Mouse (Mus musculus): ENCODE measurements around the gene AC134908.4.

The AC134908.4 gene

DNA sequence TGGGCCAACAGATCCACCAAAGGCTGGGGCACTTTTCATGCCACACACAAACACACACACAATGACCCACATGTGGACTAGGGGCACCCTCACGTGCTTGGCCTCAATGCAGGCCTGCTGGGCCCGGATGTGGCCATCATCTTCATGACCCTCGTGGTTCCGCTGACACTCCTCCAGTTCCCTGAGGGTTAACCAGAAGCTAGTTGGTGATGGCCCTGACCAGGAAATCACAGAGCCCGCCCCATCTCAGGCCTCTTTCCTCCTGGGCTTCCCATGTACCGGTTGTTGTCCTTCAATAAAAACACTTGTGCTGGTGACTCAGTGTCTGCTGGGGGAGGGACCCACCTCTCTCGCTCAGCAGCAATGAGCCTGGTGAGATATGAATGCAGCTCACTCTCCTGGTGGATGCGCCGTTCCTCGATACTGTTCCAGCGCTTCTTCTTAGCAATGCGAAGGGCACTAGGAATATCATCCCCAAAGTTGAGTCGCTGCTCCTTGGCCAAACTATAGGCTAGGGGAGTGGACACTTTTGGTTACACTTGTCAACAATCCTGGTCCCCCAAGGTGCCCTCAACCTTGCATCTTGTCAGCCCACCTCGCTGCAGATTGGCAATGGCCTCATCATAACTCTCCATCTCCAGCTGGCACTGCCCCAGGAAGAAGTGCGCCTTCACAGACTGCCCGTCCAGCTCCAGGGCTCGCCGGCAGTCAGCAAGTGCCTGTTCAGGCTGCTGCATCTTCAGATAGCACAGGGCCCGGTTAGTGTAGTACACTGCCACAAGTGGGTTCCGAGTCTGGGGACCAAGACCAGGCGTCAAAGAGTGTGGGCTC lies 36.2 kb upstream of the AC134908.4 start:
- DNase-seq (ENCODE audit: low spot score in 2 of 2): peak in 1 of 2 experiments; percentile 43

DNA sequence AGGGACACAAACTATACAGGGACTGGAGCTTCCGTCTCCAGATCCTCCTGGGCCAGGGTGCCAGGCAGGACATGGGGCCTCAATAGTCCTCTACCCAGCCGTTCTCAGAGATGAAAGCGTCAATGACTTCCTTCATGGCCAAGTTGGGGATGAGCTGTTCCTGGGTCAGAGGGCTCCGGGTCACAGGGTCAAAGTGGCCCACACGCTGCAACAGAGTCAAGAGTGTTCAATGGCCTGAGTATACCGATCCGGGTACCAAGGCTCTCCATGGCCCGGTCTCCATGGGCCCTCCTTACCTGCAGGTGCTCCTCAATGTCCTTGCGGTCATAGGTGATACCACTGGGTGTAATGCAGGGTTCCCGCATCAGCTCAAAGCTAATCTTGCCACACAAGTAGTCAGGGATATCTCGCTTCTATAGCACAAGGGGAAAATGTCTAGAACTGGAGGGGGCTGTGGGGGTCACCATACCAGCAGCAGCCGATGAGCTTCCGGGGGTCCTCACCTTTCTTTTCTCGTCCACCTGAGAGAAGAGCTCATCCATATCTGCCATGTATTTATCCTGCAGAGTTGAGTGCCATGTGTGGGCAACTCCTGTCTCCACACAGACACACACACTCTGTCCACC lies 35.5 kb upstream of the AC134908.4 start:
- DNase-seq (ENCODE audit: low spot score in 2 of 2): no peak

GRCm38 (mm10) chr17:25830200-25830753 lies 34.8 kb upstream of the AC134908.4 start:
- DNase-seq (ENCODE audit: low spot score in 2 of 2): no peak

- DNase-seq (ENCODE audit: low spot score in 2 of 2): no peak
These were observed 34.1 kb upstream of the AC134908.4 start for GRCm38 (mm10) chr17:25829558-25830017.

GRCm38 (mm10) chr17:25828712-25829557 lies 33.5 kb upstream of the AC134908.4 start, which contains the start of gene Jmjd8:
Jmjd8 (plus strand) TSS chr17:25828867.
- peak; percentile 68 to 77 for DNase-seq (ENCODE audit: low spot score in 2 of 2)

- no peak for DNase-seq (ENCODE audit: low spot score in 2 of 2)
These were observed 32.8 kb upstream of the AC134908.4 start for GRCm38 (mm10) chr17:25828223-25828594.

- no peak for DNase-seq (ENCODE audit: low spot score in 2 of 2)
These were observed 32.2 kb upstream of the AC134908.4 start for GRCm38 (mm10) chr17:25827546-25828222.

DNA sequence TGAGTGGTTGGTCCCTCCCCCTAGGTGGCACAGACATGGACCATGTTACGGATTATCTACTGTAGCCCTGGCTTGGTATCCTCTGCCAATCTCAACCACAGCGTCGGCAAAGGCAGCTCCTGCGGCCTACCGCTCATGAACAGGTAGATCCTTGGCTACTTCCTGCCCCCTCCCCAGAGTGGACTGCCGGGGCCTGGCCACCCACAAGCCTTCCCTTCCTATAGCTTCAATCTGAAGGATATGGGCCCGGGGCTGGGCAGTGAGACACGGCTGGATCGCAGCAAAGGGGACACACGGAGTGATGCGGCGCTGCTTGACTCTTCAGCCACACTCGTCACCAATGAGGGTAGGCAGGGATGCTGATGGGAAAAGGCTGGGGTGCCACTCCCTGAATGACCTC lies 31.6 kb upstream of the AC134908.4 start:
- no peak for DNase-seq (ENCODE audit: low spot score in 2 of 2)

- no peak for DNase-seq (ENCODE audit: low spot score in 2 of 2)
These were observed 30.6 kb upstream of the AC134908.4 start for GRCm38 (mm10) chr17:25825984-25826570.

DNA sequence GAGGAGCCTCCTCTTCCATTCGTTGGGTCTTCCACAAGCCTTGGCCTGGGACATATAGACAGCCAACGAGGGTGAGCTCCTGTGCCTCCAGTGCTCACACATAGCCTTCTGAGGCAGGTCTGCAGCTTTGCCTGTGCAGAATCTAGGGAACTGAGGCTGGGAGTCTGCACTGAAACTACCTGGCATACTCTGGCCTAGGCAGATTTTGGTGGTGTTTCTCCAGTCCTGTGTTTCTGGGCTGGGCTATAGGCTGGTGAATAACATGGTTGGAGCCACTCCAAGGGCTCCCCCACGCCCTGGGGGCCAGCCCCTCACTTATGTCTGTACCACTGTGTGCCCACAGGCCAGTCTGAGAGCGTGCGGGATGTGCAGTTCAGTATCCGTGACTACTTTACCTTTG lies 29.9 kb upstream of the AC134908.4 start:
- no peak for DNase-seq (ENCODE audit: low spot score in 2 of 2)

DNA sequence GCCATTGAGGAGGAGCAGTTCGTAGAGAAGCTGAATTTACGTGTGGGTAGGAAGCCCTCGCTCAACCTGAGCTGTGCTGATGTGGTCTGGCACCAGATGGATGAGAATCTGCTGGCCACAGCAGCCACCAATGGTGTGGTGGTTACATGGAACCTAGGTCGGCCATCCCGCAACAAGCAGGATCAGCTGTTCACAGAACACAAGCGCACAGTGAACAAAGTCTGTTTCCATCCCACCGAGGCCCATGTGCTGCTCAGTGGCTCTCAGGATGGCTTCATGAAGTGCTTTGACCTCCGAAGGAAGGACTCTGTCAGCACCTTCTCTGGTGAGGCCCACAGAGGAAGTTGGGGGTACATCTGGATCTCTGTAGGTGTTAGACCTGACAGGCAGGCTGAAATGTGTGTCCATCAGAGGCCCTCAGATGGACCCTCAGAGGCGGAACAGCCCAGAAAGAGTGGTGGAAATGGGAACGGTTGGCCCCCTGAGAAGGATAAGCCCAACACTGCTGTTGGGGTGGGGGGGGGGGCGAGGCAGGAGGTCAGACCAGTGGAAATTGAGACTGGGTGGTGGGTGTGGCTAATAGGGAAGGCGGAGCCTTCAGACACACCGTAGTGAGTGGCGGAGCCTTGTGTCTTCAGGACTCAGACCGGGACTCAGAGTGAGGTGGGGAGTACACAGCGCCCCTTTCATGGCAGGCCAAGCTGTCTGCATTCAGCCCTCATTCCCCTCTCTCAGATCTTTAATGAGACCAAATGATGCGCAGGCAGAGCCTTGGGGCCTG lies 29.1 kb upstream of the AC134908.4 start:
- DNase-seq (ENCODE audit: low spot score in 2 of 2): no peak

GRCm38 (mm10) chr17:25823452-25823851 lies 28.0 kb upstream of the AC134908.4 start, which contains the start of gene Wdr24:
Wdr24 (plus strand) TSS chr17:25823627.
- DNase-seq (ENCODE audit: low spot score in 2 of 2): peak; percentile 61 to 79

DNA sequence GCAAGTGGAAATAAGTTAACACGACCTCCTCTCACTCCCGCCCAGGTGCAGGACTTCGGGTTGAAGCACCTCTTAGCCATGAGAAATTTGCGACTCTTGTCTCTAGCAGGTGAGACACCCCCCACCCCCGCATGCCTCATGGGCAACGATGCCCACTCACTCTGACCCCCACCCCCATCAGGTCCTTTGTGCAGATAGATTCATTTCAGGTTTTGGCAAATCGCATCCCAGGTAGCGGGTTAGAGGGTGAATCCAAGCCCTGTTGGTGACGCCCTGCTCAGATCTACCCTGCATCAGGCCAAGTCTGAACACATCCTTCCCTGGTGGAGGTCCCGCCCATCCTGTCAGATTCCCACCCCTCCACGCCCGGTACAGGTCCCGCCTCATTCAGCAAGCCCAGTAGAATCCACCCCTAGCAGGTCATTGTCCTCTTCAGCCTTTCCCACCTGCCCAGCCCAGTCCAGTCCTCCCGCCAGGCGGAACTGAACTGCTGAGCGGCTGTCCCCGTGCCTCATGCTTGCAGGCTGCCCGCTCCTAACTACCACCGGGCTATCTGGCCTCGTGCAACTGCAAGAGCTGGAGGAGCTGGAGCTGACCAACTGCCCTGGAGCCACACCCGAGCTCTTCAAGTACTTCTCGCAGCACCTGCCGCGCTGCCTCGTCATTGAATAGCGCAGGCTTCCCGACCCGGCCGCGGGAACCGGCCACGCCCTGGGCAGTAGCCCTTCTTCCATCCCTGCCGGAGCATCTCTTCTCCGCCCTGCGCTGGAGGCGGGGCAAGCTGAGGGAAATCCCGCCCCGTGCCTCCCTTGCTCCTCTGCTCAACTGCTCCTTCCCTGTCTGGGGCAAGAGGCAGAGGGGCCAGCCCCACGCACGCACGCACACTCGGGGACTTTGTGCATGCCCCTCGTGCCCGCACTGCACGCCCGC lies 23.7 kb upstream of the AC134908.4 start:
- DNase-seq (ENCODE audit: low spot score in 2 of 2): peak in 1 of 2 experiments; percentile 22

DNA sequence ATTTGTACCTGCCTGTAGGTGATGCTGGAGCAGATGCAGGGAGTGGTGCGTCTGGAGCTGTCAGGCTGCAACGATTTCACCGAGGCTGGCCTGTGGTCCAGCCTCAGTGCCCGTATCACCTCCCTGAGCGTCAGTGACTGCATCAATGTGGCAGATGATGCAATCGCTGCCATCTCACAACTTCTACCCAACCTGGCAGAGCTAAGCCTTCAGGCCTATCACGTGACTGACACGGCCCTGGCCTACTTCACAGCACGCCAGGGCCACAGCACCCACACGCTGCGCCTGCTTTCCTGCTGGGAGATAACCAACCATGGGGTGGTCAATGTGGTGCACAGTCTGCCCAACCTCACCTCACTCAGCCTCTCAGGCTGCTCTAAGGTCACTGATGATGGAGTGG lies 22.2 kb upstream of the AC134908.4 start:
- DNase-seq (ENCODE audit: low spot score in 2 of 2): no peak

DNA sequence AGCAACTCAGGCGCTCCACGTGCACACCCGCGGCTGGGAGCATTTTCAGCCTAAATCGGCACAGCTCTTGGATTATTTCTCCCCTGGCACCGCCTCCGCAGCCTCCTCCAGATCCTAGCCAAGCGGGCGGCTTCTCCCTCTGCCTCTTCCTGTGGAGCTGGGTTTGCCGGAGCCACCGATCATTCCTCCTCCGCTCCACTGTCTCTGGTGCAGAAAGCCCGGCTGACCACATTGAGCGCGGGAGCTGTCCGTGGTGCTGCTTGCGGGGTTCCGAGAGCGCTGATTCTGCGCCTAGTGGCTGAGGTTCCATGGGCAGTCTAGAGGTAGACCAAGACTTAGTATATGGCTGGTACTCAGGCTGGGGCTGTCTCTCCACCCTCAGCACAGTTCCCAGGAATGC lies 18.0 kb upstream of the AC134908.4 start:
- DNase-seq (ENCODE audit: low spot score in 2 of 2): peak in 1 of 2 experiments; percentile 66

DNA sequence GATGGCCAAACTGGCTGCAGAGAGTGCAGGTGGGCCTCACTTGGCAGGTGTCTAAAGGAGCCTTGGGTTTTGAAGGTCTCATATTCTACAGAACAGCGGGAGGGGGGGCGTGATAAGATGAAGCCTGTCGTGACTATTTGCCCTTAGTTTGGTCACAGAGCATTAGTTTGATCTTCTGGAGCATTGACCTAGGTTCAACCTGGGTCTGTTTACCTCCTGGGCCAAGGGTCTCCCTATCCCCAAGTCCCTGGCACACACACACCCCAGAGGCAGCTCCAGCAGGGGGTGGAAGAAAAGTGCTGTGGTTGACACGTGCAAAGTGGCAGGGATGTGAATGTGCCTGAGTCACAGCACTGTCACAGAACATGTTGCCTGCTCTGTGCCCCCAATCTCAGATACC lies 15.4 kb upstream of the AC134908.4 start:
- no peak for DNase-seq (ENCODE audit: low spot score in 2 of 2)

DNA sequence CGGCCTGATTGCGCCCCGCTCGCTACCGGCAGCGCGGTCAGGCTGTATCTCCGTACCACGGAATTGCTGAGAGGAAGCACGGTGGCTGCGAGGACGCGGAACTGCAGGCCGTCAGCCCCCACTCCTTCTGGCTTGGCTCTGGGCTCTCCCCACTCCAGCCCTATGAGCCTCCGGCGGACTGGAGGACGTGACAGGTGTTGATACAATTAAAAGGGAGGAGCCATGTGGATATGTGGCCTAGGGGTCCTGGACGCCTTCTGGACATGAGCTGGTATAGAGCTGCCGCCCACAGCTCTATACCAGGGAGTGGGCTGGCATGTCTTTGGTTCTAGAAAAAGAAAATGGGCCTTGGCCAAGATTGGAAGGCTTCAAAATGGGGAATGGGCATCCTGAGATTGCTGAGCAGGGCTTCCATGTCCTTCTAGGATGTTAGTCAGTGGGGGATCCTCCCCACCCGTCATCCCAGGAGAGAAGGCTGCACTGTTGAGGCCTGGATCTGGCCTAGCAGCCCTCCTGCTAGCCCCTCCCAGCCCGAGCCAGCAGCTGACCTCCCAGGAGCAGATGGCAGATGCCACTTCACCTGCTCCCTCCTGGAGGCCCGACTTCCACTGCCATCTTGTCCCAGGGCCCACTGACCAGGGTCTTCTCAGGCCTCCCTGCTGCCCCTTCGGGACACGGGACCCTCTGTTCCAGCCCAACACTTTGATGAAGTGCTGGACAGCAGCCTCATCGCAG lies 14.3 kb upstream of the AC134908.4 start:
- peak in 1 of 2 experiments; percentile 38 for DNase-seq (ENCODE audit: low spot score in 2 of 2)

All from cerebellum, postnatal 4 days (tissue).